Mouse (Mus musculus): Measurements from ENCODE around the gene Ifi27.
"Not testable (repeated sequence)": the region's sequence is repeated elsewhere in the genome, so short reads cannot be mapped to it uniquely, and the experiment has no call there.

Gene Ifi27

DNA sequence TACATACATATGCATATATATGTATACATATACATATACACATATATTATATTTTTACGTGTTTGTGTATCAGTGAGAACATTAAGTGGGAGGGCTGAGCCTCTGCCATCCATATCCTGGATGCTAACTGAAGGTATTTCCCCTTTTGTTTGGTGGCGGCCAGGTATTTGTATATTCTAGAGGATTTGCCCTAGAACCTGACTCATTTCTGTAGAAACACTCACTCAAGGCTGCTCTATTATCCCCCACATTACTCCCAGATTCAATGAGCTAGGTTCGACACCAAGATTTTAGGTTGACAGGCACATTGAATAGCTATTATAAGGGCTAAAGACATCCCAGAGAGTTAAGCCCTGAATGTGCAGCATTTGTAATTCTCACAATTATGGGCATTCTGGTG, 11.0 kb downstream of the Ifi27 start:
- in situ Hi-C loops (cut with MboI; ENCODE audit: low sequenced_read_pairs) = no loop called here

DNA sequence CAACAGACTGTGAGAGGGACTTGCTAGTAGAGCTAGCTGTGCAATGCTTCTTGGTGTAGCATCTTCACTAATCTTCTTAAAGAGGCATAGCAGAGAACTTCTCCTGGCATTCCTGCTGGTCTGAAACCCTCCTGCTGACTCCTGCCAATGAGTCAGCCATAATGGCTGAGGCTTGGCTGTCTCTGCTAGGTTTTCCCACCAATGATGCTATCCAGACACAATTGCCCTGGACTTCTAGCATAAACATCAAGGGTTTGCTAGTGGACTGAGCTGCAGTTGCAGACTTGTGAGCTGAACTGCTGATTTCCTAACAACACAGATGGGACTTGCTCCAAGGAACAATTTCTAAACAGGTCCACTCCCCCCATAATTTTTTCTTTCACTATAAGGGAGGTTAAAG, 19.4 kb downstream of the Ifi27 start:
- in situ Hi-C loops (cut with MboI; ENCODE audit: low sequenced_read_pairs) = no loop called here

DNA sequence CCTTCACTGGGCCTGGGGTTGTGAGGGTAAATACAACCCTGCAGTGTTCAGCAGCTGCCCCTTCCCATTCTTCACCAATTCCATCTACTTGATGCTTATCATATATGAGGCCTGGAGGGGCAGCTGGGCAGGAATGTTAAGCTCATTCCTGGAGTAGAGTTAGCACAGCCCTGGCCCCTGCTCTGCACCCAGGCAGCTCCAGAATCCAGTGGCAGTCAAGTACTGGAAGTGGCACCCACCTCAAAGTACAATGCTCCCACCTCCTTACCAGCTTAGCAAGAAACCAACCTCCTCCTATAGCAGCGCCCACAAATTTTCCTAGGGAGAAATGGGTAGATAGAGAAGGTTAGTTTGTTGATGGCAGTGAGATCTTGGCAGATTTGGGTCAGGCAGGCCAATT, 22.7 kb downstream of the Ifi27 start:
- in situ Hi-C loops (cut with MboI; ENCODE audit: low sequenced_read_pairs) = not testable (repeated sequence)

DNA sequence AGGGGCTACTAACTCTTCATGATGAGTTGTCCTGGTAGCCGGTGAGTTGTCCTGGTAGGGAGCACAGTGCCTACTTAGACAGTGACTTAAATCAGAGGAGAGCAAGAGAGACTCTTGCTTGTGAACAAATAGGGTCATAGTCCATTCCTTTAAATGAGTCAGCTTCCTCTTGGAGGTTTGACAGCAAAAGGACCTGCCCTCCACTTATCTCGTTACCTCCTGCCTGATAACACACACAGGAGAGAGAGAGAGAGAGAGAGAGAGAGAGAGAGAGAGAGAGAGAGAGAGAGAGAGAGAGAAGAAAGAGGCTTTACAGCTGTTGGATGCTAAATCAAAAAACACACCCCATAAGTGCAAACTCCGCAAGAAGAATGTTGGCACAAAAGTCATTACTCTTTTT, 23.1 kb downstream of the Ifi27 start, which contains the start of gene Ifi27l2b:
TSS of gene Ifi27l2b (minus strand) at position 84 of the 400 bp plus-strand sequence.
- in situ Hi-C loops (cut with MboI; ENCODE audit: low sequenced_read_pairs) = no loop called here

DNA sequence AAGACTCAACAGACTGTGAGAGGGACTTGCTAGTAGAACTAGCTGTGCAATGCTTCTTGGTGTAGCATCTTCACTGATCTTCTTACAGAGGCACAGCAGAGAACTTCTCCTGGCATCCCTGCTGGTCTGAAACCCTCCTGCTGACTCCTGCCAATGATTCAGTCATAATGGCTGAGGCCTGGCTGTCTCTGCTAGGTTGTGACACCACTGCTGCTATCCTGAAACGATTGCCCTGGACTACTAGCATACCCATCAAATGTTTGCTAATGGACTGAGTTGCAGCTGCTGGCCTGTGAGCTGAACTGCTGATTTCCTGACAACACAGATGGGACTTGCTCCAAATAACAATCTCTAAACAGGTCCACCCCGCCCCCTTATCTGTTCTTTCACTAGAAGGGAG, 40.5 kb downstream of the Ifi27 start:
- in situ Hi-C loops (cut with MboI; ENCODE audit: low sequenced_read_pairs) = no loop called here

DNA sequence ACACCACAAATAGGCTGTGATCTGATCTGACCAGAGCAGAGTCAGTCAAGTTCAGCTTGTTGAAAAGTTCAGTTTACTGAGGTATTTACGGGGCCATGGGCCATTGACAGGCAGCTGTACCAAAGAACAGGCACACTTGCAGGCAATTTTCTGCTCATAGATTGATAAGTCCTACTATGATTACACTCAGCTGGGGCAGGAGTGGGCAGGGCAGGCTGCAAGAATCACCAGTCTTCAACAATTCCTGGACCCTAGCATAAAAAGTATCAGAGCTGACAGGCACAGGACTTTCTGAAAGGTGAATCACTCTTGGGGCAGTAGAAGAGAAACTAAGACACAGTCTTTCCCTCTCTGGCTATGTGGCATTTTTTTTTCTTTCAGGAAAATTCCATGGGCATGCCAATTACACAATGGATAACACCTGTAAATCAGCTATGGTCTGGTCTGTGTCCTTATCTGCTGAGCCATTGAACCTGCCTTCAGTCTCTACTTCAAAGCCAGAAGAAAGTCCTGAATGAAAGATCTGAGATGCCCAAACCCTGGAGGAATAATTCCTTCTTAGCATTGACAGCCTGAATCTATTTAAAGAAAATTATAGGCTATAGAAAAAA, 42.9 kb downstream of the Ifi27 start:
- in situ Hi-C loops (cut with MboI; ENCODE audit: low sequenced_read_pairs) = no loop called here

DNA sequence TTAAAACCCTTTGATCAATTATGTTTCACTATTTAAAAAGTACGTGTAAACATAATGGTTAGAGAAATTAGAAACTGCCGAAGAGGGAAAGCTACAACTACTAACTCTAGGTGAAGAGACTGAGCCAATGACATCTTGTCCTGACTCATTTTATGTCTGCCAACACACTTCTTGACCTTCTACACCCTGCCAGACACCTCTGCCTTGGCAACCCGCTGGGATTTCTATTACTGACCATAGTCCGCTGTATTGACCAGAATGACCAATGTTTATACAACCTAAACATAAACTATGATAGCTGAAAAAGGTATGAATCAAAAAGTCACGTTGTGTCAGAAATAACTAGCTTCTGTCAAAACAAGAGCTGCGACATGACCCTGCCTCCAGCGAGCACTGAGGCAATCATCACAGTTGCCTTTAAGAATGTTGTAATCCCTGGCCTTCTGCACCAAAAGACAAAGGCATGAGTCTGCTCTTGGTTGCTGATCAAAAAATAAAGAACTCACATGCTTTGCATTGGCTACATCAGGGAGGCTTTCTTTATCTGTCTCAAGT, 43.5 kb downstream of the Ifi27 start:
- in situ Hi-C loops (cut with MboI; ENCODE audit: low sequenced_read_pairs) = no loop called here

DNA sequence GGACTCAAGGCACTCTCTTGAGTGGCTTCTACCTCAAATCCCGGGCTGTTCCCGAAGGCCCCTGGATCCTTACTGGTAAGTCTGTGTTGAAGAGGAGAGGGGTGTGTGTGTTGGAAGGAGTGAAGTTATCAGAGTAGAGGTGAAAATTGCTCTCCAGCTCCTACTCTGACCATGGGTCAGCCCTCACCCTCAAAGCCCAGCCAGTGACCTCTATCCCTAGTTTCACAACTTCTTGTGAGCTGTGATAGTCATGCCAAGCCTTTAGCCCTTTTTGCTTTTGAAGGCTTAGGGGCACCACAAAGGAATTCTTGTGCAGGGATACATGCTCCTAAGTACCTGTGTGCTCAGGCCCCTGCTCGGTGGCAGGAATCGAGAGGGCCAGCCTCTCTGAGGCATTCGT, 47.7 kb downstream of the Ifi27 start:
- in situ Hi-C loops (cut with MboI; ENCODE audit: low sequenced_read_pairs) = no loop called here

DNA sequence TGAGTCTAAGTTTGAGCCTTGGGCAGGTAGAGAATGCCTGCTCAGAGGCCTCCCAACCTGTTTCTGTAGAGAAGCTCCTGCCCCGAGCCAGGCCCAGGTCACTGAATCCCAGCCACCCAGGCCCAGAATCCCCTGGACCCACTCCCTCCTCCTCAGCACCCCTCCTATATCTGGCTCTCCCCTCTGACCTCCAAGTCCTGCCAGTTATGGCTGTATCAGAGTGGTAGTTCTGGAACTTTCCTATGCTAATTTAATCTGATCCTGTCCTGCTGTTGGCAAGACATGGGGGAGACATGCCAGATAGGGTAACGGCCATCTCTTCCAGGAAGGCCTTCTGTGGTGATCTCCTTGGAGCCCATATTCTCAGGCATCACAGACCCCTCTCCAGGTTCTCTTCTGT, 48.8 kb downstream of the Ifi27 start:
- in situ Hi-C loops (cut with MboI; ENCODE audit: low sequenced_read_pairs) = no loop called here

DNA sequence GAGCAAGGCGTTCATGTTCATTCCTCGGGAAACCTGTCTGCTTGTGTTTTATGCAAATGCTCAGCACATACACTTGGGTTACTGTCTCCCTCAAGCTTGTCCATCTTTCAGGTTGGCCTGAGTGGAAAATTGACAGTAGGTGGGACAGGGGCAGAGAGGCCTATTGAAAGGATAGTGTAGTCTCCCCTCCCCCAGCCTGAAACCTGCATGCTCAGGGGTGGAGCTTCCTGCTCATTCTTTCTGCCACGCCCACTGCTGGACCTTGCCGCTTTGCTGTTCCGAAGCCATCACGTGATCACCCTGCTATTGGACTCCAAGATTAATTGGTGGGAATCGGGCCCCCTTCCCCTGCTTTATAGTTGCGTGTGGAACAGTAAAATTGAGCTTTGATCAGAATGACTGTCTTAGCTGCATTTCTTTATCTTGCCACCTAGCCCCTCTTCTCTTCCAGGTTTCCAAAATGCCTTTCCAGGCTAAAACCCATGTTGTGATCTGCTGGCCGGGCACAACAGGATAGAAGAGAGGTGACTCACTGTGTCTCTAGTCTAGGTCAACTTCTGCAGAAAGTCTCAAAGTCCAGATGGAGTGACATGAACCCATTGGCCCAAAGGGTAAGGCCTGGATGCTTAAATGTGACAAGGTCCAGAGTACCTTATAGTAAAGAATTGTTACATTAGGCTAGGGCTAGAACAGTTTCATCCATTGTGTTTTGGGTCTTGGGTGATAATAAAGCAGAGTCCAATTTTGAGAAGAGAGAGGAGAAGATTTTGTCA, 50.4 kb downstream of the Ifi27 start:
- in situ Hi-C loops (cut with MboI; ENCODE audit: low sequenced_read_pairs) = not testable (repeated sequence)

DNA sequence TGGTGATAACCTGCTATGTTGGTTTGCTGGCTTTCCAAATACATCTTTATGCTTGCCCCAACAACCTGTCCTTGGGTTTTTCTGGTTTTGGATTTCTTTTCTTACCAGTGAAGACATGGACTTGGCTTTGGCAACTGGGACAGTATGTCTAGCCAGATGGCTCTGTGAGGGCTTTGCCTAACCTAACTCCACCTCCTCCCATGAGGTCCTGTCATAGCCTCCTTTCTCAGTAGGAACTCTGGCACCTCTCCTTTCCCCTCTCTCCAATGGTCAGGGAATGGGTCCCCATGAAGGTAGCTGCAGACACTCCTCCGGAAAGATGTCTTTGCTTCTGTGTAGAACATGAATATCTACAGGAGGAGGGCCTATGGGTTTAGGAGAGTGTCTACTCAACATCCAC, 52.7 kb downstream of the Ifi27 start:
- in situ Hi-C loops (cut with MboI; ENCODE audit: low sequenced_read_pairs) = no loop called here

DNA sequence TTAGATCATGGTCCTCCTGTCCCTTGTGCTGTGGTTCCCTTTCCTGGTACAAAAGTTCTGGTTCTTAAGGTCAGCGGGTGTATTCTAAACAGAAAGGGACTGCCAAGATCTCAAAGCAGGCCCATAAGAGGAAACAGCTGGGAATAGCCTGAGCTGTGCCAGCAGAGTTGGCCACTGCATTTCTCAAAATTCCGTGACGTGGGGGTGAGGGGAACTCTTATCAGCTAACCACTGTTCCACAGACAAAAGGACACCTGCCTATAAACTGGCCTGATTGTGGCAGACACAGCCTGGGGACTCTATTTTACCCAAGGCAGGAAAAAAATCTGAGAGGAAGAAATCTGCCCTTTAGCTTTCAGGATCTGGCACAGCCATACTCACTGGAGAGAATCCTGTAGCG, 53.3 kb downstream of the Ifi27 start:
- in situ Hi-C loops (cut with MboI; ENCODE audit: low sequenced_read_pairs) = no loop called here

DNA sequence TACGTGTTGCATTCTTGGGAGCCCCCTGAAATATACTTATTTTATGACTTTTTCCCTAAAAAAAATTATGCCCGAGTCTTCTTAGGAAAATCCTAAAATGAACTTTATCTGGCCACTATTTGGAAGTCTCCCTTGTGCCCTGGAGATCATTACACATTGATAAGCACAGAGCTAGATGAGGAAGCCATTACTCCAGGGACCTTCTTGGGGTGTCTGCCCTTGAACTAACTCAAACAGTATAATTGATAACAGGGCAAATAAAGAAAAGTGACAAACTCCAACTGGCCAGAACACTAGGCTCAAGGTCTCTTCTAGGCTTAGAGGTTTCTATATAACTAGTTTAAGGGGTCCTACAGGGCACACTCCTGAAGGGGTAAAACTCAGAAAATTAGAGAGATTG, 53.7 kb downstream of the Ifi27 start:
- in situ Hi-C loops (cut with MboI; ENCODE audit: low sequenced_read_pairs) = no loop called here

Measured in CH12F3 (cell line).